Mouse (Mus musculus) liver, adult (tissue): ENCODE data around the gene Zfp712.

Experiments used
- GATA4 ChIP-seq: IDR thresholded peaks from 2 replicates; pipeline ENCODE4 v1.6.1; 2014; ENCODE audit warnings: mild to moderate bottlenecking, low read length; ENCODE audit not compliant: insufficient replicate concordance

Zfp712 gene

GRCm38 (mm10) chr13:67060786-67061358 lies at the start of gene Zfp712:
Gene Zfp712, minus strand, starts transcription at chr13:67061170.
- no peak; the same call in 1 of the 2 replicates for TF ChIP-seq GATA4

GRCm38 (mm10) chr13:67108821-67109206 lies 47.8 kb upstream of the Zfp712 start:
- TF ChIP-seq GATA4: no peak

- peak; percentile 30; the same call in 1 of the 2 replicates for TF ChIP-seq GATA4
These were observed 47.3 kb upstream of the Zfp712 start, which contains the start of gene Gm28557 for GRCm38 (mm10) chr13:67108194-67108820. Gene Gm28557, minus strand, starts transcription at chr13:67108604.

DNA sequence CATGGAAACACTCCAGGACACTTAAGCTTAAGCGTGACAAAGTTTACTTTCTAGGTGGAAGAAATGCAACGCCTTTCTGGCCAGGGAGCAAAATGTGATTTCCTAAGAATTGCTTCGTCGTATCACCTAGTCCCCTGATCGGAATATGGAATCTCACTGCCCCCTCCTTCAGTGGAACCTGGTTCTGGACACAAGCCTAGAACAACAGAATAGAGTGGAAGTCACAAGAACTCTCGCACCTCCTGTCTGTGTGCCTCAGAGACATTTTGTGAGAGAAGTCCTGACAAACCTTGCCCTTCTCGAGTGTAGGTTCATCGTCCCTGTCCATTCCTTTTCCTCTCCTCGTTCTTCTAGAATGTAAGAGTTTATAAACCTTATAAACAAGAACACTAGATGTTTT lies 46.7 kb upstream of the Zfp712 start:
- no peak for TF ChIP-seq GATA4

DNA sequence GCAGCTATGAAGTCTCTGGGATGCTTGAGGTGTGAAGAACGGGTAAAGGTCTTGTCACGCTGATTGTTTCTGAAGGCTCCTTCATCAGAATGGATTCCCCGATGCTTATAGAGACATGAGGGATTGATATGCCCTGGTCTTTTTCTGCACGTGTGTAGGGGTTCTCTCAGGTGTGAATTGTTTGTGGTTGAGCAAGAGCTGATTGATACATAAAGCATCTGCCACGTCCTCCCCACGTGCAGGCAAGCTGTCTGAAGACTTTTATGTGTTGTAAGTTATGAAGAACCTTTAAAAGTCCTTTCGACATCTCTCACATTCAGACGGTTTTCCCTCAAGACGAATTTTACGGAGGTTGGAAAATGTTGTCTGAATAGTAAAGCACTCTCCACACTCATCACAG lies 36.9 kb upstream of the Zfp712 start, which contains the start of gene Zfp708:
Zfp708 (minus strand) TSS at position 101 of the 400 bp plus-strand sequence.
- no peak for TF ChIP-seq GATA4

GRCm38 (mm10) chr13:67090154-67090553 lies 29.2 kb upstream of the Zfp712 start:
- no peak for TF ChIP-seq GATA4

- TF ChIP-seq GATA4: no peak
These were observed 21.0 kb upstream of the Zfp712 start for GRCm38 (mm10) chr13:67081946-67082345.

GRCm38 (mm10) chr13:67081142-67081713 lies 20.3 kb upstream of the Zfp712 start:
- TF ChIP-seq GATA4: no peak

- no peak for TF ChIP-seq GATA4
These were observed 16.3 kb upstream of the Zfp712 start for GRCm38 (mm10) chr13:67077244-67077643.

DNA sequence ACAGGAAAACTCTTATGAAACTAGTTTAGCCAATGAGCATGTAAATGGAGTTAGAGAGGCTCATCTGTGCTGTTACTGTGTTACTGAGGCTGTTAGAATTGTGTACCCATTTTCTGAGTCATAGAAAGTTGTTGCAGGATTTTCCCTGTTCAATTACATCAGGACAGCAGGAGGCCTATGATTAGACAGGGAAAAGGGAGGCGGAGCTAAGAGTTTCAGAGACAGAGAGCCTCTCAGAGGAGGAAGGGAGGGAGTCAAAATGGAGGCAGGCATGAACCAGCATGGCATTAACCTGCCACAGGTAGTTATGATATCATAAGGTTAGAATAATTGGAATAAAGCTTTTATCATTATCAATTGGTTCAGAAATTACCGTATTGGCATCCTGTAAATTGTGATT lies 11.8 kb upstream of the Zfp712 start:
- TF ChIP-seq GATA4: no peak

DNA sequence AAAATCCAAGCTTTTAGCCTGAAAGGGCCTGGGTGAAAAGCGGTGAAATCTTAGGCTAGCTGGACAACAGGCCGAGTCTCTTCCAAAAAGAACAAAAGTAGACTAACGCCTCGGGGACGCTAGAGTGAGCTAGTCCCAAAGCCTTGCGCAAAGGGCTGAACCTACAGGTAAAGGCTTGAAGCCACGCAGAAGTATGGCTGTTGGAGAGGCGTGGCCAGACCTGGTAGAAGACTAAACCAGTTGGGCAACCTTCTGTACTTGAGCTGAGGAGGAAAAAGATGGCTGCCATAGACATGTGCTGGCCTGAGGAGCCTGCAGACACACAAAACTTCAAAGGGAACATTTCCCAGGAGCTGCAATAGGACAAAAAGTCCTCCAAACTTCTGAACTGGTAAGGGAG lies 4.4 kb upstream of the Zfp712 start:
- no peak for TF ChIP-seq GATA4

DNA sequence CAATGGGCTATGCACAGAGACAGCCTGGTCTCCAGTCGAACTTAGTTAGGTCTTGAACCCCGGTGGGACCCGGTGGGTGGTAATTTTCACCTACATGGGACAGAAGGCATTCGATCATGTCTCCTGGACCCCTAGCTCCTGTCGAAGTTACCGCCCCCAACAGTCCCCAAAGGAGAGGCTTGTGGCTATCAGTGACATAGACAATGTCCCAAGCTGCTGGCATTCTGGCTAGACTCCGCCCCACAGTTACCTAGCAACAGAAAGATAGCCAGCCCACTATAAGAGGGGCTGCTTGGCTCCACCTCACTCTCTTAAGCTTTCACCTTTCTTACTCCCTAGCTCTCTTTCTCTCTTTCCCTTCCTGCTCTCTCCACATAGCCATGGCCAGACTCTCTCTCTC lies 1.5 kb upstream of the Zfp712 start:
- no peak for TF ChIP-seq GATA4

GRCm38 (mm10) chr13:67060161-67060785 lies 697 bp downstream of the Zfp712 start:
- TF ChIP-seq GATA4: no peak
